Mouse (Mus musculus): ENCODE measurements around the gene Nod1.
A peak's percentile ranks its signal among the peaks of the same experiment; 100 is the strongest.

Gene Nod1

GRCm38 (mm10) chr6:54972111-54972928, at the start of gene Nod1:
TSS of gene Nod1 (minus strand) at chr6:54972612.
- DNase-seq (ENCODE audit: low spot score in 2 of 2): peak; percentile 9 to 36

GRCm38 (mm10) chr6:55021806-55022205, 49.4 kb upstream of the Nod1 start:
- no peak for DNase-seq (ENCODE audit: low spot score in 2 of 2)

GRCm38 (mm10) chr6:55018417-55018816, 46.0 kb upstream of the Nod1 start:
- no peak for DNase-seq (ENCODE audit: low spot score in 2 of 2)

- DNase-seq (ENCODE audit: low spot score in 2 of 2): peak; percentile 24 to 40
Measured at GRCm38 (mm10) chr6:55016710-55017583, 44.5 kb upstream of the Nod1 start.

- DNase-seq (ENCODE audit: low spot score in 2 of 2): peak in 1 of 2 experiments; percentile 31
Measured at GRCm38 (mm10) chr6:55016236-55016635, 43.8 kb upstream of the Nod1 start.

GRCm38 (mm10) chr6:55014184-55014583, 41.8 kb upstream of the Nod1 start:
- DNase-seq (ENCODE audit: low spot score in 2 of 2): no peak

- DNase-seq (ENCODE audit: low spot score in 2 of 2): no peak
Measured at GRCm38 (mm10) chr6:55012516-55012915, 40.1 kb upstream of the Nod1 start.

GRCm38 (mm10) chr6:55010330-55011091, 38.1 kb upstream of the Nod1 start:
- no peak for DNase-seq (ENCODE audit: low spot score in 2 of 2)

GRCm38 (mm10) chr6:55009391-55010230, 37.2 kb upstream of the Nod1 start:
- no peak for DNase-seq (ENCODE audit: low spot score in 2 of 2)

- DNase-seq (ENCODE audit: low spot score in 2 of 2): no peak
Measured at GRCm38 (mm10) chr6:55008401-55008800, 36.0 kb upstream of the Nod1 start.

GRCm38 (mm10) chr6:55003559-55003958, 31.1 kb upstream of the Nod1 start:
- no peak for DNase-seq (ENCODE audit: low spot score in 2 of 2)

- DNase-seq (ENCODE audit: low spot score in 2 of 2): no peak
Measured at GRCm38 (mm10) chr6:55002438-55002837, 30.0 kb upstream of the Nod1 start.

GRCm38 (mm10) chr6:55001320-55001719, 28.9 kb upstream of the Nod1 start:
- no peak for DNase-seq (ENCODE audit: low spot score in 2 of 2)

GRCm38 (mm10) chr6:54997726-54998125, 25.3 kb upstream of the Nod1 start:
- no peak for DNase-seq (ENCODE audit: low spot score in 2 of 2)

GRCm38 (mm10) chr6:54996361-54996760, 23.9 kb upstream of the Nod1 start:
- DNase-seq (ENCODE audit: low spot score in 2 of 2): no peak

- peak; percentile 94 for DNase-seq (ENCODE audit: low spot score in 2 of 2)
Measured at GRCm38 (mm10) chr6:54992734-54993260, 20.4 kb upstream of the Nod1 start, which contains the start of gene Ggct. TSS of gene Ggct (minus strand) at chr6:54992950.

- no peak for DNase-seq (ENCODE audit: low spot score in 2 of 2)
Measured at GRCm38 (mm10) chr6:54992141-54992540, 19.7 kb upstream of the Nod1 start.

GRCm38 (mm10) chr6:54991189-54991588, 18.8 kb upstream of the Nod1 start:
- DNase-seq (ENCODE audit: low spot score in 2 of 2): no peak

GRCm38 (mm10) chr6:54988141-54988540, 15.7 kb upstream of the Nod1 start:
- no peak for DNase-seq (ENCODE audit: low spot score in 2 of 2)

GRCm38 (mm10) chr6:54984096-54984495, 11.7 kb upstream of the Nod1 start:
- DNase-seq (ENCODE audit: low spot score in 2 of 2): no peak
